Mouse (Mus musculus) duodenum, adult 2 months (tissue): ENCODE data around the gene Rhox4c. TPM values are rescaled to one million over a fixed set of nuclear protein-coding genes. Genes with fewer than 3 reads are reported as not detected.

Experiments used
- polyA plus RNA-seq: library from polyadenylated mRNA; depleted of rRNA; stranded (reverse); fragments of >200 nt; gene quantifications from 2 replicates; pipeline ENCODE4 v1.2.3, GENCODE M21; 2012; ENCODE audit warnings: low replicate concordance; rRNA removed

The Rhox4c gene
- polyA plus RNA-seq = not detected in 2 replicates

GRCm38 (mm10) chrX:37480037-37480436 is at the start of gene Rhox4c:
TSS of gene Rhox4c (plus strand) at chrX:37480337.

DNA sequence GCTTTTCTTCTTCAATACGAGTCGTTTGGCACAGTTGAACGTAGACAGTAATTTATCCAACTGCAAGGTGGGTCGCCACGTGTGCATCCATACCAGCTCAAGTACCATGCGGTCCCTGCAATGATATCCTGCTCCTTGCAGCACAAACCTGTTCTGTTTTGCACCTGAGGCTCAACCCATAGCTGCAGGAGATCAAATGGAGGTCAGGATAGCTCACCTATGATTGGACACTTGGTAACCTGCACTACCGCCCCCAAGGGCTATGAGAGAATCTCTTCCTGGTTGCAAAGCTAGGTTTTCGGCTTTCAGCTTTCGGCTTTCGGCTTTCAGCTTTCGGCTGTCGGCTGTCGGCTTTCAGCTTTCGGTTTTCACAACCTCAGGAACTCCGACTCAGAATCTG is 47.9 kb upstream of the Rhox4c start, which contains the start of gene Rhox4b:
Gene Rhox4b (plus strand): TSS at position 301 of the 400 bp plus-strand sequence.

GRCm38 (mm10) chrX:37453380-37453779 is 26.8 kb upstream of the Rhox4c start, which contains the start of gene Rhox2c:
TSS of gene Rhox2c (plus strand) at chrX:37453680.

GRCm38 (mm10) chrX:37458285-37458684 is 21.9 kb upstream of the Rhox4c start, which contains the start of gene Rhox3c:
TSS of gene Rhox3c (plus strand) at chrX:37458585.

GRCm38 (mm10) chrX:37514059-37514458 is 33.9 kb downstream of the Rhox4c start, which contains the start of gene Rhox4d:
TSS of gene Rhox4d (plus strand) at chrX:37514359.

DNA sequence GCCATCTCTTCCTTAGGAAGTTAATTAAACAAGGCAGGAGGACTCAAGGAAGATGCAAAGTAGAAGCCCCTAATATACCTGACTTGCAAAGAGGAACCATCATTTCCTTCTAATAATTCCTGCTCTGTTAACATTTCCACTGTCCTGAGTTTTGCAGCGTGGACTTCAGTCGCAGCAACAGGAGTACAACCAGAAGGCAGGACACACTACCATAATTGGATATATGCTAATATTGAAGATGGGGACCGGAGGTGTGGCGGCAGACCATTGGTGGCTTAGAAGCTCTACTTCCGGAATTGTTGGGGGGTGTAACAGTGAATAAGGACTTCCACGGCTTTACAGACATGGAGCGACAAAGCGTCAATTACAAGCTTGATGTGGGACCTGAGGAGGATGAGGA is 50.0 kb downstream of the Rhox4c start, which contains the start of gene Rhox2e:
Gene Rhox2e (plus strand): TSS at position 301 of the 400 bp plus-strand sequence.

Other genes with a start within 250 kb of the Rhox4c start
- gene Rhox2a, start 235.4 kb upstream of the Rhox4c start, polyA plus RNA-seq = not detected in 2 replicates
- not detected in 2 replicates for gene Rhox3a, start 230.4 kb upstream of the Rhox4c start, polyA plus RNA-seq
- gene Rhox4a, start 215.0 kb upstream of the Rhox4c start, polyA plus RNA-seq = not detected in 2 replicates
- not detected in 2 replicates for gene Rhox3a2, start 100.3 kb upstream of the Rhox4c start, polyA plus RNA-seq
- not detected in 2 replicates for gene Rhox4a2, start 89.5 kb upstream of the Rhox4c start, polyA plus RNA-seq
- gene Rhox2b, start 68.3 kb upstream of the Rhox4c start, polyA plus RNA-seq = not detected in 2 replicates
- gene Rhox4b, start 47.8 kb upstream of the Rhox4c start, polyA plus RNA-seq = not detected in 2 replicates
- not detected in 2 replicates for gene Rhox2c, start 26.7 kb upstream of the Rhox4c start, polyA plus RNA-seq
- gene Rhox3c, start 21.8 kb upstream of the Rhox4c start, polyA plus RNA-seq = not detected in 2 replicates
- not detected in 2 replicates for gene Rhox2d, start 13.1 kb downstream of the Rhox4c start, polyA plus RNA-seq
- gene Rhox4d, start 34.0 kb downstream of the Rhox4c start, polyA plus RNA-seq = not detected in 2 replicates
- gene Rhox2e, start 50.1 kb downstream of the Rhox4c start, polyA plus RNA-seq = not detected in 2 replicates
- gene Rhox3e, start 61.7 kb downstream of the Rhox4c start, polyA plus RNA-seq = not detected in 2 replicates
- not detected in 2 replicates for gene Rhox4e, start 77.1 kb downstream of the Rhox4c start, polyA plus RNA-seq
- gene Rhox2f, start 91.1 kb downstream of the Rhox4c start, polyA plus RNA-seq = not detected in 2 replicates
- gene Rhox3f, start 100.7 kb downstream of the Rhox4c start, polyA plus RNA-seq = not detected in 2 replicates
- gene Rhox4f, start 127.4 kb downstream of the Rhox4c start, polyA plus RNA-seq = not detected in 2 replicates
- gene Rhox3g, start 148.3 kb downstream of the Rhox4c start, polyA plus RNA-seq = not detected in 2 replicates
- not detected in 2 replicates for gene Rhox2g, start 163.1 kb downstream of the Rhox4c start, polyA plus RNA-seq
- gene Rhox4g, start 171.0 kb downstream of the Rhox4c start, polyA plus RNA-seq = not detected in 2 replicates
- gene Rhox3h, start 188.4 kb downstream of the Rhox4c start, polyA plus RNA-seq = not detected in 2 replicates
- gene Rhox2h, start 192.9 kb downstream of the Rhox4c start, polyA plus RNA-seq = not detected in 2 replicates